Mouse (Mus musculus): ENCODE data around the gene Neu1.

- TF ChIP-seq CTCF (IDR thresholded peaks at IDR 0.05; ENCODE audit: borderline replicate concordance, control insufficient read depth, extremely low read depth, insufficient read depth, low read length, poor library complexity) (no peak), POLR2A (IDR thresholded peaks at IDR 0.05; ENCODE audit: control insufficient read depth, extremely low read depth, insufficient read depth, low read length, poor library complexity) (no peak)
Observed at GRCm38 (mm10) chr17:34915410-34915831, 15.6 kb upstream of the Neu1 start.

Data from thymus, adult 2 months (tissue).